Mouse (Mus musculus): ENCODE data around the gene Psmg1.

GRCm38 (mm10) chr16:95991122-95991900 lies 551 bp upstream of the Psmg1 start:
- TF ChIP-seq CTCF (IDR thresholded peaks at IDR 0.05; ENCODE audit: control insufficient read depth, insufficient read depth, insufficient read length) (no peak), USF1 (IDR thresholded peaks at IDR 0.05; ENCODE audit: low read depth) (no peak), CEBPB (IDR thresholded peaks at IDR 0.05; ENCODE audit: low read depth) (no peak)

Data from C2C12 (cell line).